Mouse (Mus musculus) layer of hippocampus, adult 2 months (tissue): ENCODE results near the gene Rhob. TPM values are rescaled to one million over a fixed set of nuclear protein-coding genes. Genes with fewer than 3 reads are reported as not detected.
A peak's percentile ranks its signal among the peaks of the same experiment; 100 is the strongest.

ENCODE experiments used
- DNase-seq, 2 experiments: peaks; one replicate each; pipeline ENCODE4 v3.0.0; 2022; ENCODE audit warnings: low spot score in 2 of 2
- H3K27ac ChIP-seq: fragments of 200-600 bp; 2 replicates; pipeline ENCODE4 v1.8.1; 2022
- H3K4me3 ChIP-seq: fragments of 200-600 bp; 2 replicates; pipeline ENCODE4 v1.8.1; 2022; ENCODE audit warnings: mild to moderate bottlenecking
- CTCF ChIP-seq: fragments of 200-600 bp; conservative IDR thresholded peaks from 2 replicates; pipeline ENCODE4 v1.8.1; 2022; ENCODE audit warnings: antibody characterized with exemption, mild to moderate bottlenecking, moderate library complexity
- total RNA-seq, 2 experiments: library from RNA; stranded (reverse); gene quantifications; 2 replicates each; pipeline ENCODE4 v1.2.3; 2021

The Rhob gene
- total RNA-seq, 2 experiments from 2014 or later: 359 to 361 TPM

GRCm38 (mm10) chr12:8522711-8523110 is 22.9 kb upstream of the Rhob start:
- no peak overlapping the region for H3K4me3 ChIP-seq
- DNase-seq: no peak
- no peak for TF ChIP-seq CTCF
- no peak overlapping the region for H3K27ac ChIP-seq

DNA sequence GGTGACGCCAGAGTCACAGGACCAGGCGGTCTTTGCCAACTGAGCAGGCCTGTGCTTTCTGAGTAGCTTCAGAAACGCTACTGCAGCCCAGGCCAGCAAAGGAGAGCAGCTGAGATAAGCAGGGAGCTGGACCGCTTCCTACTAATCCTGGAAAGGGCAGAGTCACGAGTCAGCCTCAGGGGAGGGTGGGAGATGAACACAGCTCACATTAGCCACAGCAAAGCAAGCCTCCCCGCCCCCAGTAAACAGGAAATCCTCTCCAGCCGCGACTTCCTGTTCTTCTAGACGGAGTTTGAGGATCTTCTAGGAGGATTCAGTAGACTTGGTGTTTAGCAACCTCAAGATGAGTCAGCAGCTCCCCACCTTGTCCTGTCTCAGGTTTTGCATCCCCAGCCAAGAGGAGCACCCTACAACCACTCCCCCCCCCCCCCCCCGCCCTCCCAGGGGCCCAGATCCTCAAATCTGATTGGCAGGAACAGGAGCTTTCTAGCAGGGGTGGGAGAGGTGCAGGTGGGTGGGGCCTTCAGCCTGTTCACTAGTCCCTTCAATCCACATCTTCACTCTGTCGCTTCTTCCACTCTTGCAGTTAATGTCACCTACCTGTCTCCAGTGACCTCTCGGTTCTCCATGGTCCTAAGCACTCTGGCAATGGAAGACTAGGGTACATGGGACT is 21.7 kb upstream of the Rhob start:
- no peak for TF ChIP-seq CTCF
- no peak overlapping the region for H3K4me3 ChIP-seq
- DNase-seq: no peak
- H3K27ac ChIP-seq: peak overlapping the region; percentile 59; the same call in 1 of the 2 replicates

- H3K4me3 ChIP-seq: no peak overlapping the region
- no peak for DNase-seq
- H3K27ac ChIP-seq: no peak overlapping the region
- no peak for TF ChIP-seq CTCF
Measured at GRCm38 (mm10) chr12:8519431-8520160, 19.8 kb upstream of the Rhob start.

DNA sequence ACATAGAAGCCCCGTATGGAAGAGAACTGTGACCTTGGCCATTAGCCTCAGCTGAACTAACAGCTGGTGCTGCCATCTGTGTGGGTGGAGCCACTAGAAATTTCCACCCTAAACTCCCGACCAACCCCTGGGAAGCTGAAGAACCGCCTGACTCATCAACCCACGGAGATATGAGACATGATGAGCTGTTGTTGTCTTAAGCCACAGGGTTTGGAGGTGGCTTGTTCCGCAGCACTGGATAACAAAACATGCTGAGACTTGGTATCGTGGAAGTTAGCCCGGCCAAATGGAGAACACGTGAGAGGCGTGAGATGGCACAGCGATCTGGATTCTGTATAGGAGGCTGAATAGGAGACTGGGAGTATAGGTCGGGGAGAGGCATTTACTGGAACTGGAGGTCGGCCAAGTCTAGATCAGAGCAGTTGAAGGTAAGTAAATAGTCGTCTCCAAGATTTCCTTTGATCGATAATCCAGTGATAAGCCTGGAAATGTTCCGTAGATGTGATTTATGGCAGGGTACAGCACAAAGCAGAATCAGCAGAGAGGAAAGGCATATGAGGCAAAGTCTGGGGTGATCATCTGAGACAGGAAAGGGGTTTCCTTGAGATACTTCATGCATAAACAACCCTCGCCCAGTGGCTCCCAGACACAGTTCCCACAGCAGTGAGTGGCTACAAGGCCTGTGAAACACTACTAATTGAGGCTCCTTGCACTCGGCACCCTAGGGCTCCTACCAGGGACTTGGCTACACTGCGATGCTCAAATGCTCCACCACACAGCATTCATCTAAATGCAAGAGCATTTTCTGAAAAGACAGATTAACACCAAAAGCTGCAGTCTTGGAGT is 11.5 kb upstream of the Rhob start:
- H3K4me3 ChIP-seq: no peak overlapping the region
- no peak for TF ChIP-seq CTCF
- no peak for DNase-seq
- H3K27ac ChIP-seq: 0 out of 2 replicates have a peak overlapping the region, but pooled peaks have one; percentile 23

DNA sequence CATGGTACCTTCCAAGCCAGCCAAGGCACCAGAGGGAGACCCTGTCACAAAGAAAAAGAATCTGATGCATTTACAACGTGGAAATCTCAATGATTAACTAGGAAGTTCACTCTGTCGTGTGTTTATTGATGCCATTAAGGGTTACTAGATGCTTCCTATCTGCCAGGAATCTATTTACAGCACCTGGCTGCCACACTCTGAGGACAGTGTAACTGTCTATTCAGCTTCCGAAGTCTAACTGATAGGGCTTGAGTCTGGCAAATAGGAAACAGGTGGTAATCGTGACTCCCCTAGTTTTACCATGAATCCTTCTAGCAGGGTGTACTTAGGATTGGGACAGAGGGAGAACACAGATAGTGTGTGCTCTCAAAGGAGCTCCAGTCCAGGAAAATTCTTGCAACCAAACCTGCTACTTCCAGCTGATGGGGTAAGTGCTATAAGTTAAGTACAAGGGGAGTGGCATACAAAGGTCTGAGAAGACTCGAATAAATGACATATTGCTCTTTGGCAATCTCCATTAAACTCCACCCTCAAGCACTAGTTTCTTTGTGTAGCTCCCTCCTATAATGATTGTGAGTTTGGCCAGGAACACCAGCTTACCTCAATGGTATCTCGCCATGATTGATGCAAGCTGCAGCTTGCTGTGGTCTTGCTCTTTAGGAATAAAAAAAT is 10.6 kb upstream of the Rhob start:
- no peak for DNase-seq
- Histone ChIP-seq H3K27ac (no peak overlapping the region), H3K4me3 (no peak overlapping the region)
- no peak for TF ChIP-seq CTCF

DNA sequence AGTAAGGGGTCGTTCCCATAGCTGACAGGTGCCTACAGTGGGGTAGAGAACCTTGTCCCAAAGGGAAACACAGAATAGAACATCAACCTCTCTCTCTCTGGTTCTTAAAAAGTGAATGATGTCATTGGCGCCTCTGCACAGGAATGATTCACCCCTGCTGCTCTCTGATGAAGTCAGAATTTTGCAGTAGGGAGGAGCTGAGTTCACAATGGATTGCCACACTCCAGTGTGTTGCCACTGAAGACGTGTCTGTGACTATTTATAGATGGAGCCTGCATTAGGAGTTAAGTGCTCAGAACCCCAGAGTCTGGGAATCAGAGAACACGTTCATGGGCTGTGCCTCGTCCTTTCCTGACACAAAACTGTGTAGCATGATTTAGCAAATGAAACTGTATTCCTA is 9.9 kb upstream of the Rhob start:
- DNase-seq: no peak
- Histone ChIP-seq H3K4me3 (no peak overlapping the region), H3K27ac (no peak overlapping the region)
- TF ChIP-seq CTCF: no peak

- Histone ChIP-seq H3K27ac (no peak overlapping the region), H3K4me3 (no peak overlapping the region)
- TF ChIP-seq CTCF: no peak
- DNase-seq: no peak
Measured at GRCm38 (mm10) chr12:8506954-8507707, 7.3 kb upstream of the Rhob start.

DNA sequence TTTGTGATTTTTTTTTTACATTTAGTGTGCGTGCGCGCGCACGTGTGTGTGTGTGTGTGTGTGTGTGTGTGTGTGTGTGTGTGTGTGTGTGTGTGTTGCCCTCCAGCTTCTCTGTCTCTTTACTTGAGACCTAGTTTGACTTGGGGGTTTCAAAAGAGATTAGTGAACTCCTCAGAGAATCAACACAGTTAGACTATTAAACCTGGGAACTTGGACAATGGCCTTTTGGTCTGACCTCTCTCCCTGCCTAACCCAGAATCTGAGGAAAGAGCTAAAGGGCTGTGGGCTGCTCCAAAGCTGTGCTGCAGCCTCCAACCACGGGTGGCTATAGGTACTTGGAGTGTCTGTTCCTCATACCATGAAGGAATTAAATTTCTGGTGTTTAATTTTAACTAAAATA is 4.3 kb upstream of the Rhob start:
- no peak for DNase-seq
- no peak overlapping the region for H3K4me3 ChIP-seq
- no peak for TF ChIP-seq CTCF
- H3K27ac ChIP-seq: no peak overlapping the region

DNA sequence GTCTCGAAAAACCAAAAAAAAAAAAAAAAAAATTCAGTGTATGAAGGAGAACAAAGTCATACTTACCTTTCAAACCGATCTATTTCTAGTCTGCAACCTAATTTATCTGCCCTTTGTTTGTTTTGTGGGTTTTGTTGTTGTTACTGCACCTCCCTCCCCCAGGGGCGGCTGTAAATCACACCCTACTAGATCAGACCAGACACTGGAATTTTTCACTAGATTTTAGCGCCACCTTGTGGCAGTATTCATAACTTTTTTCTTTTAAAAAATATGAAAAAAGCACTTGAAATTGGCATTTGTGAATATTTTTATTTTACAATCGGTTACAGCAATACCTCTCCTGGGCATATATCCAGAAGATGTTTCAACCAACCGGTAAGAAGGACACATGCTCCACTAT is 2.7 kb upstream of the Rhob start:
- H3K27ac ChIP-seq: peak overlapping the region; percentile 100; the same call in 1 of the 2 replicates
- H3K4me3 ChIP-seq: no peak overlapping the region
- TF ChIP-seq CTCF: peak; percentile 80
- peak; percentile 75 to 77 for DNase-seq

- no peak for TF ChIP-seq CTCF
- no peak for DNase-seq
- peak overlapping the region; percentile 100 for H3K27ac ChIP-seq
Measured at GRCm38 (mm10) chr12:8501571-8502305, 1.9 kb upstream of the Rhob start.

More at GRCm38 (mm10) chr12:8501571-8502305, 1.9 kb upstream of the Rhob start:
- no peak overlapping the region for H3K4me3 ChIP-seq
